14 mouse cellular contexts compared by ENCODE assay signal in genomic region chr16:18632059-18632458, GRCm38 (mm10). TPM values are rescaled to one million over a fixed set of nuclear protein-coding genes. Genes with fewer than 3 reads are reported as not detected.
A peak's percentile ranks its signal among the peaks of the same experiment; 100 is the strongest.
DNase-seq lines count a peak whose midpoint lies in the region; ATAC-seq and TF ChIP-seq lines count a peak whose summit lies in the region.
"Had no signal": no experiment of that assay in that cellular context is flagged by ENCODE, and none has a peak within 500 bp of the region (broad histone marks: within the 10 kb centered on the region; RNA-seq: fewer than 3 reads in every experiment).

No protein-coding gene starts in this region.

- H3K9me3 ChIP-seq in intestine, postnatal 0 days (ENCODE audit: control insufficient read depth) = no peaks in the 10 kb centered on the region
- no peaks in the 10 kb centered on the region for H3K9me3 ChIP-seq in intestine, embryonic 15.5 days
- H3K9me3 ChIP-seq in midbrain, postnatal 0 days (ENCODE audit: low read length) = no peaks in the 10 kb centered on the region
- H3K9me3 ChIP-seq in midbrain, embryonic 13.5 days = no peaks in the 10 kb centered on the region
- no peaks in the 10 kb centered on the region for H3K9me3 ChIP-seq in kidney, embryonic 14.5 days (ENCODE audit: control insufficient read depth, low read length)
- H3K9me3 ChIP-seq: hindbrain, embryonic 13.5 days; liver, embryonic 15.5 days had no signal

- no peak for DNase-seq in midbrain, postnatal 0 days (ENCODE audit: low spot score)
- DNase-seq in adipocyte (ENCODE audit: low spot score) = peak; percentile 59
- peak; percentile 37 to 38 for DNase-seq in frontal cortex, postnatal 36 days (ENCODE audit: low spot score in 2 of 2)
- DNase-seq in MN1 (ENCODE audit: low spot score) = no peak
- DNase-seq: cerebellum, postnatal 14 days; kidney, postnatal 36 days had no signal

- no peaks in the 10 kb centered on the region for H3K27me3 ChIP-seq in intestine, postnatal 0 days (replicated peaks; ENCODE audit: control insufficient read depth, insufficient read depth, low read length)
- 0 out of 2 replicates have a peak, but pooled peaks cover 3% of the 10 kb centered on the region for H3K27me3 ChIP-seq in intestine, embryonic 15.5 days (replicated peaks)
- no peaks in the 10 kb centered on the region for H3K27me3 ChIP-seq in midbrain, postnatal 0 days (ENCODE audit: insufficient read depth, low read length)
- peaks cover 23% of the 10 kb centered on the region for H3K27me3 ChIP-seq in midbrain, embryonic 13.5 days
- peaks cover 14% of the 10 kb centered on the region for H3K27me3 ChIP-seq in kidney, embryonic 14.5 days (ENCODE audit: control insufficient read depth, insufficient read depth, low read length)

- no peak overlapping the region for H3K9ac ChIP-seq in intestine, postnatal 0 days (ENCODE audit: low read depth, low read length)
- no peak overlapping the region for H3K9ac ChIP-seq in intestine, embryonic 15.5 days
- H3K9ac ChIP-seq in midbrain, postnatal 0 days (replicated peaks; ENCODE audit: low read length, poor library complexity, severe bottlenecking) = no peak overlapping the region
- H3K9ac ChIP-seq in midbrain, embryonic 13.5 days (replicated peaks) = no peak overlapping the region
- H3K9ac ChIP-seq in kidney, embryonic 14.5 days (ENCODE audit: low read depth, low read length) = no peak overlapping the region
- H3K9ac ChIP-seq: hindbrain, embryonic 13.5 days; liver, embryonic 15.5 days had no signal

- H3K4me2 ChIP-seq in intestine, postnatal 0 days (replicated peaks; ENCODE audit: low read depth) = no peak overlapping the region
- H3K4me2 ChIP-seq in intestine, embryonic 15.5 days (replicated peaks) = no peak overlapping the region
- H3K4me2 ChIP-seq in midbrain, postnatal 0 days (ENCODE audit: low read depth, low read length, poor library complexity, severe bottlenecking) = no peak overlapping the region
- no peak overlapping the region for H3K4me2 ChIP-seq in midbrain, embryonic 13.5 days (replicated peaks)
- H3K4me2 ChIP-seq in kidney, embryonic 14.5 days (replicated peaks; ENCODE audit: low read depth, low read length) = no peak overlapping the region
- H3K4me2 ChIP-seq: heart, embryonic 11.5 days; hindbrain, embryonic 13.5 days; liver, embryonic 15.5 days had no signal

- no peak for ATAC-seq in intestine, postnatal 0 days
- no peak for ATAC-seq in intestine, embryonic 15.5 days
- no peak for ATAC-seq in midbrain, postnatal 0 days (ENCODE audit: low FRiP score)
- ATAC-seq in midbrain, embryonic 13.5 days = no peak
- ATAC-seq in kidney, embryonic 14.5 days (ENCODE audit: low FRiP score, low TSS enrichment) = no peak
- ATAC-seq: midbrain, embryonic 16.5 days had no signal

- H3K36me3 ChIP-seq in intestine, postnatal 0 days (ENCODE audit: control insufficient read depth, insufficient read depth) = no peaks in the 10 kb centered on the region
- H3K36me3 ChIP-seq in intestine, embryonic 15.5 days = no peaks in the 10 kb centered on the region
- H3K36me3 ChIP-seq in midbrain, postnatal 0 days (ENCODE audit: insufficient read depth, low read length) = no peaks in the 10 kb centered on the region
- H3K36me3 ChIP-seq in midbrain, embryonic 13.5 days = no peaks in the 10 kb centered on the region
- H3K36me3 ChIP-seq in kidney, embryonic 14.5 days (ENCODE audit: control insufficient read depth, insufficient read depth, low read length) = no peaks in the 10 kb centered on the region
- H3K36me3 ChIP-seq: hindbrain, embryonic 13.5 days; liver, embryonic 15.5 days had no signal

- peaks cover 13% of the 10 kb centered on the region for H3K4me1 ChIP-seq in intestine, postnatal 0 days (replicated peaks; ENCODE audit: control insufficient read depth, insufficient read depth, low read length)
- peaks cover 28% of the 10 kb centered on the region for H3K4me1 ChIP-seq in intestine, embryonic 15.5 days (replicated peaks)
- H3K4me1 ChIP-seq in midbrain, postnatal 0 days (ENCODE audit: insufficient read depth, low read length) = peaks cover 7% of the 10 kb centered on the region; the same call in 1 of the 2 replicates
- H3K4me1 ChIP-seq in midbrain, embryonic 13.5 days (replicated peaks) = peaks cover 22% of the 10 kb centered on the region
- peaks cover 8% of the 10 kb centered on the region; the same call in 1 of the 2 replicates for H3K4me1 ChIP-seq in kidney, embryonic 14.5 days (ENCODE audit: control insufficient read depth, insufficient read depth, low read length)

- no peak overlapping the region for H3K27ac ChIP-seq in intestine, postnatal 0 days (ENCODE audit: low read depth, low read length)
- H3K27ac ChIP-seq in intestine, embryonic 15.5 days = no peak overlapping the region
- H3K27ac ChIP-seq in midbrain, postnatal 0 days (ENCODE audit: low read depth, low read length) = no peak overlapping the region
- H3K27ac ChIP-seq in midbrain, embryonic 13.5 days = no peak overlapping the region
- H3K27ac ChIP-seq in kidney, embryonic 14.5 days (ENCODE audit: low read depth, low read length) = no peak overlapping the region
- H3K27ac ChIP-seq: hindbrain, embryonic 13.5 days; liver, embryonic 15.5 days had no signal

- no peak overlapping the region for H3K4me3 ChIP-seq in intestine, postnatal 0 days (ENCODE audit: low read depth, low read length)
- no peak overlapping the region for H3K4me3 ChIP-seq in intestine, embryonic 15.5 days (replicated peaks)
- no peak overlapping the region for H3K4me3 ChIP-seq in midbrain, postnatal 0 days (ENCODE audit: low read depth, low read length)
- H3K4me3 ChIP-seq in midbrain, embryonic 13.5 days (replicated peaks) = no peak overlapping the region
- no peak overlapping the region for H3K4me3 ChIP-seq in kidney, embryonic 14.5 days (ENCODE audit: low read length)
- H3K4me3 ChIP-seq: hindbrain, embryonic 13.5 days; liver, embryonic 15.5 days had no signal

- WGBS in intestine, postnatal 0 days = 46% methylated on average over 3 of the region's 3 CpGs
- WGBS in intestine, embryonic 15.5 days = 46% methylated on average over 3 of the region's 3 CpGs
- 52% methylated on average over 3 of the region's 3 CpGs for WGBS in midbrain, postnatal 0 days
- WGBS in midbrain, embryonic 13.5 days = 61% methylated on average over 3 of the region's 3 CpGs
- WGBS in kidney, embryonic 14.5 days = 49% methylated on average over 3 of the region's 3 CpGs

- TF ChIP-seq CTCF in intestine, postnatal 0 days (IDR thresholded peaks at IDR 0.05; ENCODE audit: low read depth) = peak; percentile 51
- peak; percentile 61 for TF ChIP-seq CTCF in midbrain, postnatal 0 days (IDR thresholded peaks at IDR 0.05)

RNA-seq across cellular contexts. Expression of gene Sept5, which starts 2.3 kb away (rescaled TPM):
- polyA plus RNA-seq in intestine, postnatal 0 days (2015; fragmentation: Nextera tagmentation; extraction: Ambion mirVana) = 24.7 and 25.4 TPM in 2 replicates
- 39.0 and 42.7 TPM in 2 replicates for polyA plus RNA-seq in intestine, embryonic 15.5 days (2015; fragmentation: Nextera tagmentation; extraction: Ambion mirVana)
- total RNA-seq in midbrain, postnatal 0 days (2014; rRNA removed) = 376 and 407 TPM in 2 replicates
- polyA plus RNA-seq in midbrain, postnatal 0 days (2015; fragmentation: Nextera tagmentation; extraction: Ambion mirVana) = 247 and 258 TPM in 2 replicates
- 149 and 151 TPM in 2 replicates for polyA plus RNA-seq in midbrain, embryonic 13.5 days (2015; fragmentation: Nextera tagmentation; extraction: Ambion mirVana)
- polyA plus RNA-seq in kidney, embryonic 14.5 days (2014; fragmentation: Nextera tagmentation; extraction: Ambion mirVana) = 12.2 and 14.2 TPM in 2 replicates

RNA-seq across cellular contexts. Expression of gene Gm49601, which starts 5.8 kb away (rescaled TPM):
- polyA plus RNA-seq in intestine, postnatal 0 days (2015; fragmentation: Nextera tagmentation; extraction: Ambion mirVana) = 0.34 and 1.4 TPM in 2 replicates
- polyA plus RNA-seq in intestine, embryonic 15.5 days (2015; fragmentation: Nextera tagmentation; extraction: Ambion mirVana) = 3.5 and 4.3 TPM in 2 replicates
- 14.2 and 33.6 TPM in 2 replicates for total RNA-seq in midbrain, postnatal 0 days (2014; rRNA removed)
- polyA plus RNA-seq in midbrain, postnatal 0 days (2015; fragmentation: Nextera tagmentation; extraction: Ambion mirVana) = 3.4 and 7.0 TPM in 2 replicates
- 16.5 and 18.3 TPM in 2 replicates for polyA plus RNA-seq in midbrain, embryonic 13.5 days (2015; fragmentation: Nextera tagmentation; extraction: Ambion mirVana)
- polyA plus RNA-seq in kidney, embryonic 14.5 days (2014; fragmentation: Nextera tagmentation; extraction: Ambion mirVana) = 1.2 and 1.7 TPM in 2 replicates

RNA-seq across cellular contexts. Expression of gene Gp1bb, which starts 9.9 kb away (rescaled TPM):
- 1.6 and 2.4 TPM in 2 replicates for polyA plus RNA-seq in intestine, postnatal 0 days (2015; fragmentation: Nextera tagmentation; extraction: Ambion mirVana)
- 2.2 and 2.5 TPM in 2 replicates for polyA plus RNA-seq in intestine, embryonic 15.5 days (2015; fragmentation: Nextera tagmentation; extraction: Ambion mirVana)
- total RNA-seq in midbrain, postnatal 0 days (2014; rRNA removed) = 28.6 and 39.4 TPM in 2 replicates
- 11.6 and 11.9 TPM in 2 replicates for polyA plus RNA-seq in midbrain, postnatal 0 days (2015; fragmentation: Nextera tagmentation; extraction: Ambion mirVana)
- 8.2 and 10.5 TPM in 2 replicates for polyA plus RNA-seq in midbrain, embryonic 13.5 days (2015; fragmentation: Nextera tagmentation; extraction: Ambion mirVana)
- polyA plus RNA-seq in kidney, embryonic 14.5 days (2014; fragmentation: Nextera tagmentation; extraction: Ambion mirVana) = 1.1 and 1.6 TPM in 2 replicates

RNA-seq across cellular contexts. Expression of gene Tbx1, which starts 41.6 kb away (rescaled TPM):
- 0.93 and 1.0 TPM in 2 replicates for polyA plus RNA-seq in intestine, postnatal 0 days (2015; fragmentation: Nextera tagmentation; extraction: Ambion mirVana)
- polyA plus RNA-seq in intestine, embryonic 15.5 days (2015; fragmentation: Nextera tagmentation; extraction: Ambion mirVana) = 0.23 and 0.49 TPM in 2 replicates
- 0.52 and 1.3 TPM in 2 replicates for total RNA-seq in midbrain, postnatal 0 days (2014; rRNA removed)
- polyA plus RNA-seq in midbrain, postnatal 0 days (2015; fragmentation: Nextera tagmentation; extraction: Ambion mirVana) = 0.70 and 0.81 TPM in 2 replicates
- 0.34 and 0.71 TPM in 2 replicates for polyA plus RNA-seq in midbrain, embryonic 13.5 days (2015; fragmentation: Nextera tagmentation; extraction: Ambion mirVana)
- polyA plus RNA-seq in kidney, embryonic 14.5 days (2014; fragmentation: Nextera tagmentation; extraction: Ambion mirVana) = 0.61 and 0.63 TPM in 2 replicates

Comparison
In these comparisons a context has a peak if more than half of its experiments do, and no peak if none do; other contexts are left out.
1. DNase-seq: peak in adipocyte (single experiment) and frontal cortex, postnatal 36 days (2 of 2); none in midbrain, postnatal 0 days (single experiment) and MN1 (single experiment).